In genomic region chr9:115998383-115998782, GRCm38 (mm10) we compare ENCODE assay signal across 27 mouse cellular contexts.
DNase-seq lines count a peak whose midpoint lies in the region; ATAC-seq lines count a peak whose summit lies in the region.
"Had no signal": no experiment of that assay in that cellular context is flagged by ENCODE, and none has a peak within 500 bp of the region (broad histone marks: within the 10 kb centered on the region; RNA-seq: fewer than 3 reads in every experiment).

No protein-coding gene starts in this region.

- peak overlapping the region; percentile 23; the same call in 1 of the 2 replicates for H3K4me2 ChIP-seq in heart, embryonic 16.5 days (ENCODE audit: low read depth, low read length)
- H3K4me2 ChIP-seq in forebrain, embryonic 12.5 days = no peak overlapping the region
- H3K4me2 ChIP-seq: embryonic facial prominence, embryonic 12.5 days; forebrain, embryonic 13.5 days; kidney, embryonic 15.5 days; liver, embryonic 13.5 days; midbrain, embryonic 13.5 days; neural tube, embryonic 13.5 days; stomach, embryonic 15.5 days had no signal

- intact Hi-C loops in heart, postnatal 36 days (cut with DNase I) = no loop called here

- H3K27me3 ChIP-seq in heart, embryonic 10.5 days (ENCODE audit: insufficient read depth, poor library complexity, severe bottlenecking) = no peaks in the 10 kb centered on the region
- H3K27me3 ChIP-seq in heart, embryonic 16.5 days (ENCODE audit: control insufficient read depth, insufficient read depth, low read length) = no peaks in the 10 kb centered on the region
- H3K27me3 ChIP-seq in forebrain, embryonic 12.5 days = no peaks in the 10 kb centered on the region
- H3K27me3 ChIP-seq: embryonic facial prominence, embryonic 12.5 days; forebrain, embryonic 13.5 days; kidney, embryonic 15.5 days; liver, embryonic 13.5 days; midbrain, embryonic 13.5 days; neural tube, embryonic 13.5 days; stomach, embryonic 15.5 days had no signal

- peak; percentile 89 for DNase-seq in heart, adult 11 months
- no peak for DNase-seq in heart, postnatal 36 days
- no peak for DNase-seq in heart, embryonic 10.5 days (ENCODE audit: low spot score)
- no peak for DNase-seq in lung, postnatal 10 days
- DNase-seq: adrenal gland, adult 8-10 months; cerebellum, adult 11-12 months; cerebellum, postnatal 10 days; kidney, postnatal 4 days; liver, embryonic 13.5 days; lung, adult 2 months; retina, postnatal 1 day; right cerebral cortex, postnatal 4 days; thymus, adult 18-20 months; thymus, postnatal 36 days had no signal

- H3K4me3 ChIP-seq in heart, embryonic 10.5 days = no peak overlapping the region
- H3K4me3 ChIP-seq in heart, embryonic 16.5 days (ENCODE audit: low read length) = no peak overlapping the region
- no peak overlapping the region for H3K4me3 ChIP-seq in forebrain, embryonic 12.5 days (replicated peaks)
- H3K4me3 ChIP-seq: embryonic facial prominence, embryonic 12.5 days; erythroblast, embryonic 14.5 days; forebrain, embryonic 13.5 days; kidney, embryonic 15.5 days; liver, embryonic 13.5 days; megakaryocyte, embryonic 14.5 days; midbrain, embryonic 13.5 days; neural tube, embryonic 13.5 days; stomach, embryonic 15.5 days had no signal

- peaks cover 19% of the 10 kb centered on the region; the same call in 1 of the 2 replicates for H3K4me1 ChIP-seq in heart, embryonic 10.5 days
- H3K4me1 ChIP-seq in heart, embryonic 16.5 days (ENCODE audit: control insufficient read depth, insufficient read depth, low read length) = peaks cover 20% of the 10 kb centered on the region
- H3K4me1 ChIP-seq in forebrain, embryonic 12.5 days = no peaks in the 10 kb centered on the region
- H3K4me1 ChIP-seq: forebrain, embryonic 13.5 days; liver, embryonic 13.5 days; megakaryocyte, embryonic 14.5 days; midbrain, embryonic 13.5 days; neural tube, embryonic 13.5 days; stomach, embryonic 15.5 days had no signal

- peak overlapping the region; percentile 59 for H3K27ac ChIP-seq in heart, embryonic 10.5 days
- H3K27ac ChIP-seq in heart, embryonic 16.5 days (ENCODE audit: low read length) = peak overlapping the region; percentile 77
- no peak overlapping the region for H3K27ac ChIP-seq in forebrain, embryonic 12.5 days
- H3K27ac ChIP-seq: embryonic facial prominence, embryonic 12.5 days; forebrain, embryonic 13.5 days; kidney, embryonic 15.5 days; liver, embryonic 13.5 days; midbrain, embryonic 13.5 days; neural tube, embryonic 13.5 days; stomach, embryonic 15.5 days had no signal

- H3K36me3 ChIP-seq in heart, embryonic 10.5 days = no peaks in the 10 kb centered on the region
- no peaks in the 10 kb centered on the region for H3K36me3 ChIP-seq in heart, embryonic 16.5 days (ENCODE audit: control insufficient read depth, insufficient read depth)
- H3K36me3 ChIP-seq in forebrain, embryonic 12.5 days (replicated peaks) = no peaks in the 10 kb centered on the region
- H3K36me3 ChIP-seq: embryonic facial prominence, embryonic 12.5 days; kidney, embryonic 15.5 days; liver, embryonic 13.5 days; midbrain, embryonic 13.5 days; neural tube, embryonic 13.5 days; stomach, embryonic 15.5 days had no signal

- 49% methylated on average over 4 of the region's 4 CpGs for WGBS in heart, embryonic 10.5 days
- 47% methylated on average over 4 of the region's 4 CpGs for WGBS in heart, embryonic 16.5 days
- 81% methylated on average over 4 of the region's 4 CpGs for WGBS in forebrain, embryonic 12.5 days

- no peak for ATAC-seq in heart, embryonic 16.5 days (replicated peaks; ENCODE audit: extremely low read depth, insufficient read depth, low FRiP score)
- no peak for ATAC-seq in megakaryocyte progenitor cell, adult 5-6 weeks (replicated peaks; ENCODE audit: poor library complexity)
- ATAC-seq in forebrain, embryonic 12.5 days (ENCODE audit: low FRiP score) = no peak
- ATAC-seq: activated CD4-positive, CD25-positive, alpha-beta regulatory T cell, adult 4 months; forebrain, embryonic 13.5 days; intestine, postnatal 0 days; midbrain, embryonic 13.5 days had no signal

- H3K9me3 ChIP-seq in heart, embryonic 10.5 days = no peaks in the 10 kb centered on the region
- H3K9me3 ChIP-seq in heart, embryonic 16.5 days (replicated peaks; ENCODE audit: control insufficient read depth, low read length) = 0 out of 2 replicates have a peak, but pooled peaks cover 3% of the 10 kb centered on the region
- no peaks in the 10 kb centered on the region for H3K9me3 ChIP-seq in forebrain, embryonic 12.5 days
- H3K9me3 ChIP-seq: embryonic facial prominence, embryonic 12.5 days; forebrain, embryonic 13.5 days; kidney, embryonic 15.5 days; liver, embryonic 13.5 days; midbrain, embryonic 13.5 days; neural tube, embryonic 13.5 days; stomach, embryonic 15.5 days had no signal

- 0 out of 2 replicates have a peak overlapping the region, but pooled peaks have one; percentile 16 for H3K9ac ChIP-seq in heart, embryonic 16.5 days (ENCODE audit: low read length)
- H3K9ac ChIP-seq in forebrain, embryonic 12.5 days = no peak overlapping the region
- H3K9ac ChIP-seq: embryonic facial prominence, embryonic 12.5 days; forebrain, embryonic 13.5 days; kidney, embryonic 15.5 days; liver, embryonic 13.5 days; midbrain, embryonic 13.5 days; neural tube, embryonic 13.5 days; stomach, embryonic 15.5 days had no signal
